Mouse (Mus musculus): ENCODE measurements around the gene Tcf12. TPM values are rescaled to one million over a fixed set of nuclear protein-coding genes. Genes with fewer than 3 reads are reported as not detected.

Tcf12 gene
- polyA plus RNA-seq, 1 experiment from 2014 or later = 47.4 TPM

- H3K4me1 ChIP-seq (replicated peaks; ENCODE audit: insufficient read depth, low read length) = peaks cover 13% of the 10 kb centered on the region
Measured at GRCm38 (mm10) chr9:71978886-71979285, 132.8 kb downstream of the Tcf12 start.

GRCm38 (mm10) chr9:71976034-71976433 is 135.6 kb downstream of the Tcf12 start:
- Histone ChIP-seq H3K4me2 (ENCODE audit: low read length) (no peak overlapping the region), H3K9ac (ENCODE audit: low read depth, low read length) (no peak overlapping the region), H3K9me3 (replicated peaks; ENCODE audit: low read length) (no peaks in the 10 kb centered on the region), H3K27ac (no peak overlapping the region), H3K36me3 (ENCODE audit: insufficient read depth, low read length) (no peaks in the 10 kb centered on the region), H3K27me3 (ENCODE audit: insufficient read depth, low read length) (no peaks in the 10 kb centered on the region), H3K4me3 (replicated peaks; ENCODE audit: low read depth, low read length) (no peak overlapping the region), H3K4me1 (replicated peaks; ENCODE audit: insufficient read depth, low read length) (peaks cover 13% of the 10 kb centered on the region; the same call in 1 of the 2 replicates)
- WGBS = 26% methylated on average over 6 of the region's 6 CpGs
- no peak for ATAC-seq (replicated peaks; ENCODE audit: low FRiP score, low read depth)
- no peak for TF ChIP-seq CTCF (IDR thresholded peaks at IDR 0.05; ENCODE audit: low read depth)
- no peak for DNase-seq (ENCODE audit: low spot score)

More at GRCm38 (mm10) chr9:71978886-71979285, 132.8 kb downstream of the Tcf12 start:
- 77% methylated on average over 3 of the region's 3 CpGs for WGBS
- H3K27me3 ChIP-seq (ENCODE audit: insufficient read depth, low read length) = no peaks in the 10 kb centered on the region
- no peak for DNase-seq (ENCODE audit: low spot score)
- H3K9me3 ChIP-seq (replicated peaks; ENCODE audit: low read length) = no peaks in the 10 kb centered on the region
- H3K27ac ChIP-seq = no peak overlapping the region
- no peak overlapping the region for H3K9ac ChIP-seq (ENCODE audit: low read depth, low read length)
- H3K4me2 ChIP-seq (ENCODE audit: low read length) = no peak overlapping the region
- H3K4me3 ChIP-seq (replicated peaks; ENCODE audit: low read depth, low read length) = no peak overlapping the region
- no peaks in the 10 kb centered on the region for H3K36me3 ChIP-seq (ENCODE audit: insufficient read depth, low read length)
- no peak for ATAC-seq (replicated peaks; ENCODE audit: low FRiP score, low read depth)
- no peak for TF ChIP-seq CTCF (IDR thresholded peaks at IDR 0.05; ENCODE audit: low read depth)

- WGBS = 30% methylated on average over 4 of the region's 4 CpGs
- no peaks in the 10 kb centered on the region for H3K9me3 ChIP-seq (replicated peaks; ENCODE audit: low read length)
- H3K4me1 ChIP-seq (replicated peaks; ENCODE audit: insufficient read depth, low read length) = peaks cover 8% of the 10 kb centered on the region; the same call in 1 of the 2 replicates
- ATAC-seq (replicated peaks; ENCODE audit: low FRiP score, low read depth) (no peak), DNase-seq (ENCODE audit: low spot score) (no peak)
- H3K36me3 ChIP-seq (ENCODE audit: insufficient read depth, low read length) = no peaks in the 10 kb centered on the region
- no peak overlapping the region for H3K27ac ChIP-seq
- no peak overlapping the region for H3K4me2 ChIP-seq (ENCODE audit: low read length)
- H3K27me3 ChIP-seq (ENCODE audit: insufficient read depth, low read length) = no peaks in the 10 kb centered on the region
- no peak overlapping the region for H3K9ac ChIP-seq (ENCODE audit: low read depth, low read length)
- TF ChIP-seq CTCF (IDR thresholded peaks at IDR 0.05; ENCODE audit: low read depth) = no peak
- H3K4me3 ChIP-seq (replicated peaks; ENCODE audit: low read depth, low read length) = no peak overlapping the region
Measured at GRCm38 (mm10) chr9:71975141-71975540, 136.5 kb downstream of the Tcf12 start.

- no peaks in the 10 kb centered on the region for H3K9me3 ChIP-seq (replicated peaks; ENCODE audit: low read length)
- ATAC-seq (replicated peaks; ENCODE audit: low FRiP score, low read depth) (no peak), DNase-seq (ENCODE audit: low spot score) (peak; percentile 86)
- TF ChIP-seq CTCF (IDR thresholded peaks at IDR 0.05; ENCODE audit: low read depth) = no peak
- peaks cover 7% of the 10 kb centered on the region; the same call in 1 of the 2 replicates for H3K4me1 ChIP-seq (replicated peaks; ENCODE audit: insufficient read depth, low read length)
- 3% methylated on average over 2 of the region's 2 CpGs for WGBS
- no peak overlapping the region for H3K4me2 ChIP-seq (ENCODE audit: low read length)
- H3K9ac ChIP-seq (ENCODE audit: low read depth, low read length) = no peak overlapping the region
- H3K27me3 ChIP-seq (ENCODE audit: insufficient read depth, low read length) = no peaks in the 10 kb centered on the region
- no peak overlapping the region for H3K4me3 ChIP-seq (replicated peaks; ENCODE audit: low read depth, low read length)
- no peak overlapping the region for H3K27ac ChIP-seq
- no peaks in the 10 kb centered on the region for H3K36me3 ChIP-seq (ENCODE audit: insufficient read depth, low read length)
Measured at GRCm38 (mm10) chr9:71974541-71974959, 137.1 kb downstream of the Tcf12 start.

GRCm38 (mm10) chr9:71964039-71964438 is 147.6 kb downstream of the Tcf12 start:
- no peak overlapping the region for H3K9ac ChIP-seq (ENCODE audit: low read depth, low read length)
- DNase-seq (ENCODE audit: low spot score) (no peak), ATAC-seq (replicated peaks; ENCODE audit: low FRiP score, low read depth) (no peak)
- no peak for TF ChIP-seq CTCF (IDR thresholded peaks at IDR 0.05; ENCODE audit: low read depth)
- H3K9me3 ChIP-seq (replicated peaks; ENCODE audit: low read length) = no peaks in the 10 kb centered on the region
- no peak overlapping the region for H3K27ac ChIP-seq
- H3K36me3 ChIP-seq (ENCODE audit: insufficient read depth, low read length) = no peaks in the 10 kb centered on the region
- no peaks in the 10 kb centered on the region for H3K4me1 ChIP-seq (replicated peaks; ENCODE audit: insufficient read depth, low read length)
- H3K4me2 ChIP-seq (ENCODE audit: low read length) = no peak overlapping the region
- H3K27me3 ChIP-seq (ENCODE audit: insufficient read depth, low read length) = no peaks in the 10 kb centered on the region
- no peak overlapping the region for H3K4me3 ChIP-seq (replicated peaks; ENCODE audit: low read depth, low read length)
- 93% methylated on average over 4 of the region's 4 CpGs for WGBS

- DNase-seq (ENCODE audit: low spot score) (peak; percentile 72), ATAC-seq (replicated peaks; ENCODE audit: low FRiP score, low read depth) (no peak)
- Histone ChIP-seq H3K27me3 (ENCODE audit: insufficient read depth, low read length) (no peaks in the 10 kb centered on the region), H3K4me2 (ENCODE audit: low read length) (no peak overlapping the region), H3K9me3 (replicated peaks; ENCODE audit: low read length) (no peaks in the 10 kb centered on the region), H3K4me1 (replicated peaks; ENCODE audit: insufficient read depth, low read length) (no peaks in the 10 kb centered on the region), H3K27ac (no peak overlapping the region), H3K4me3 (replicated peaks; ENCODE audit: low read depth, low read length) (no peak overlapping the region), H3K36me3 (ENCODE audit: insufficient read depth, low read length) (no peaks in the 10 kb centered on the region), H3K9ac (ENCODE audit: low read depth, low read length) (no peak overlapping the region)
- TF ChIP-seq CTCF (IDR thresholded peaks at IDR 0.05; ENCODE audit: low read depth) = peak; percentile 53
Measured at GRCm38 (mm10) chr9:71960026-71960396, 151.7 kb downstream of the Tcf12 start.

All from kidney, postnatal 0 days (tissue).